Mouse (Mus musculus): Measurements from ENCODE around the gene Six6. TPM values are rescaled to one million over a fixed set of nuclear protein-coding genes. Genes with fewer than 3 reads are reported as not detected.

Six6 gene
- polyA plus RNA-seq, 1 experiment from 2014 or later, result 7.9 TPM

GRCm38 (mm10) chr12:72940822-72941397, 1.2 kb downstream of the Six6 start:
- ATAC-seq (replicated peaks; ENCODE audit: insufficient number of reproducible peaks, low FRiP score, low TSS enrichment, low read depth) (no peak), DNase-seq (ENCODE audit: low spot score) (peak; percentile 27)
- peak overlapping the region; percentile 22 for H3K4me3 ChIP-seq (ENCODE audit: low read depth, low read length)
- H3K9me3 ChIP-seq (replicated peaks; ENCODE audit: control insufficient read depth, low read length), result no peaks in the 10 kb centered on the region
- WGBS, result under 1% methylated on average over 11 of the region's 11 CpGs
- H3K27ac ChIP-seq (replicated peaks; ENCODE audit: low read depth, low read length), result no peak overlapping the region
- peaks cover 62% of the 10 kb centered on the region for H3K27me3 ChIP-seq (ENCODE audit: control insufficient read depth, insufficient read depth, low read length)
- H3K9ac ChIP-seq (replicated peaks; ENCODE audit: low read length), result no peak overlapping the region; the same call in 1 of the 2 replicates
- no peaks in the 10 kb centered on the region for H3K36me3 ChIP-seq (replicated peaks; ENCODE audit: control insufficient read depth, insufficient read depth, low read depth, low read length)
- H3K4me2 ChIP-seq (ENCODE audit: low read depth, low read length), result no peak overlapping the region
- H3K4me1 ChIP-seq (ENCODE audit: control insufficient read depth, insufficient read depth, low read length), result peaks cover 5% of the 10 kb centered on the region; the same call in 1 of the 2 replicates

DNA sequence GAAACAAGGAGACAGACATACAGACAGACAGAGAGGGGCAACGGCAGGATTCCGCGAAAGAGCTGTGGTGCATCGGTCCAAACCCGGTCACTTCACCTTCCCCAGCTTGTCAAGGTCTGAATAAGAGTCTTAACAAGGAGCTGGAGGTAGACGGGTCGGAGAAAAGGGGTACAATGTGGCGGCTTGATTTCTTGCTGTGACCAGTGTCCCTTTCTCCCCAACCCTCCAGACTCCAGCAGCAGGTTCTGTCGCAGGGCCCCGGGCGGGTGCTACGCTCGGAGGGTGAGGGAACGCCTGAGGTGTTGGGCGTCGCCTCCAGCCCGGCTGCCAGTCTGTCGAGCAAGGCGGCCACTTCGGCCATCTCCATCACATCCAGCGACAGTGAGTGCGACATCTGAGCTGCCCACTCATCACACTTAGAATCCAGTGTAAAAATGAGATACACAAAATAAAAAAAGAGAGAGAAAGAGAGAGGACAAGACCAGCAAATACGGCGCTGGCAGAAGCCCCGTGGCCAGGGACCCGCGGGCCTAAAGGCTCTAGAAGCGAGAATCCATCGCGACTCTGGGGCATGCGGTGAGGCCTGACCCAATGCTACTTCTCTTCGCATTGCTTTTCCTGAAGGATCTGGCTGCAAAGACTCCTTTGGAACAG, 1.8 kb downstream of the Six6 start:
- DNase-seq (ENCODE audit: low spot score), result peak; percentile 50
- Histone ChIP-seq H3K27me3 (ENCODE audit: control insufficient read depth, insufficient read depth, low read length) (peaks cover 63% of the 10 kb centered on the region), H3K36me3 (replicated peaks; ENCODE audit: control insufficient read depth, insufficient read depth, low read depth, low read length) (no peaks in the 10 kb centered on the region), H3K27ac (replicated peaks; ENCODE audit: low read depth, low read length) (no peak overlapping the region), H3K4me2 (ENCODE audit: low read depth, low read length) (no peak overlapping the region), H3K9ac (replicated peaks; ENCODE audit: low read length) (peak overlapping the region; percentile 32; the same call in 1 of the 2 replicates), H3K4me3 (ENCODE audit: low read depth, low read length) (peak overlapping the region; percentile 17), H3K4me1 (ENCODE audit: control insufficient read depth, insufficient read depth, low read length) (peaks cover 5% of the 10 kb centered on the region; the same call in 1 of the 2 replicates), H3K9me3 (replicated peaks; ENCODE audit: control insufficient read depth, low read length) (no peaks in the 10 kb centered on the region)
- no peak for ATAC-seq (replicated peaks; ENCODE audit: insufficient number of reproducible peaks, low FRiP score, low TSS enrichment, low read depth)
- under 1% methylated on average over 32 of the region's 32 CpGs for WGBS

- Histone ChIP-seq H3K27me3 (ENCODE audit: control insufficient read depth, insufficient read depth, low read length) (peaks cover 64% of the 10 kb centered on the region), H3K9ac (replicated peaks; ENCODE audit: low read length) (no peak overlapping the region), H3K36me3 (replicated peaks; ENCODE audit: control insufficient read depth, insufficient read depth, low read depth, low read length) (no peaks in the 10 kb centered on the region), H3K4me2 (ENCODE audit: low read depth, low read length) (no peak overlapping the region), H3K27ac (replicated peaks; ENCODE audit: low read depth, low read length) (no peak overlapping the region), H3K4me1 (ENCODE audit: control insufficient read depth, insufficient read depth, low read length) (peaks cover 5% of the 10 kb centered on the region; the same call in 1 of the 2 replicates), H3K9me3 (replicated peaks; ENCODE audit: control insufficient read depth, low read length) (no peaks in the 10 kb centered on the region), H3K4me3 (ENCODE audit: low read depth, low read length) (no peak overlapping the region)
- WGBS, result 19% methylated on average over 6 of the region's 6 CpGs
- no peak for ATAC-seq (replicated peaks; ENCODE audit: insufficient number of reproducible peaks, low FRiP score, low TSS enrichment, low read depth)
- no peak for DNase-seq (ENCODE audit: low spot score)
Measured at GRCm38 (mm10) chr12:72942171-72942570, 2.5 kb downstream of the Six6 start.

DNA sequence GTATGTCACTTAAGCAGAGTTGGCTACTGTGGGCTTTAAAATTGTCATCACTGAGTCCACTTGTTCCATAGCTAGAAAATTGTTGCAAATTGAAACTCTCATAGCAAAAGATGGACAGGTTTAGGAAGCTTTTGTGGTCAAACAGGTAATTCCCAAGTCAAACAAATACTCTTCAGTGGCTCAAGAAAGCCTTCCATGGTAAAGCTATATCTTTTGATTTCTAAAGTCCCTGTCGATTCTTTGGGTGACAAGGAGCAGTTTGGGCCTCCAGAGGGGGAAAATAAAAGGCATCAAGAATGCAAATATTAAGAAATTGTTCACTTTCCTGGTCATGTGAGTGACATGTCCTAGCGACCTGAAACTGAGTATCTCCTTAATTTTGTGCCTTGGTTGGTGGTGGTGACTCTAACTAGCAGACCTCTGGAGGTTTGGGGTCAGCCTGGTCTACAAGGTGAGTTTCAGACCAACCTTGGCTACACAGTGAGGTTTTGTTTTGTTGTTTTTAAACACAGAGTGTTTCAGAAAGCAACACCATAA, 4.0 kb downstream of the Six6 start:
- no peak for ATAC-seq (replicated peaks; ENCODE audit: insufficient number of reproducible peaks, low FRiP score, low TSS enrichment, low read depth)
- no peaks in the 10 kb centered on the region for H3K9me3 ChIP-seq (replicated peaks; ENCODE audit: control insufficient read depth, low read length)
- H3K4me3 ChIP-seq (ENCODE audit: low read depth, low read length), result no peak overlapping the region
- H3K36me3 ChIP-seq (replicated peaks; ENCODE audit: control insufficient read depth, insufficient read depth, low read depth, low read length), result no peaks in the 10 kb centered on the region
- H3K27me3 ChIP-seq (ENCODE audit: control insufficient read depth, insufficient read depth, low read length), result peaks cover 61% of the 10 kb centered on the region
- peaks cover 5% of the 10 kb centered on the region; the same call in 1 of the 2 replicates for H3K4me1 ChIP-seq (ENCODE audit: control insufficient read depth, insufficient read depth, low read length)
- H3K9ac ChIP-seq (replicated peaks; ENCODE audit: low read length), result no peak overlapping the region
- H3K4me2 ChIP-seq (ENCODE audit: low read depth, low read length), result no peak overlapping the region
- 8% methylated on average over 2 of the region's 2 CpGs for WGBS
- no peak for DNase-seq (ENCODE audit: low spot score)
- H3K27ac ChIP-seq (replicated peaks; ENCODE audit: low read depth, low read length), result no peak overlapping the region

DNA sequence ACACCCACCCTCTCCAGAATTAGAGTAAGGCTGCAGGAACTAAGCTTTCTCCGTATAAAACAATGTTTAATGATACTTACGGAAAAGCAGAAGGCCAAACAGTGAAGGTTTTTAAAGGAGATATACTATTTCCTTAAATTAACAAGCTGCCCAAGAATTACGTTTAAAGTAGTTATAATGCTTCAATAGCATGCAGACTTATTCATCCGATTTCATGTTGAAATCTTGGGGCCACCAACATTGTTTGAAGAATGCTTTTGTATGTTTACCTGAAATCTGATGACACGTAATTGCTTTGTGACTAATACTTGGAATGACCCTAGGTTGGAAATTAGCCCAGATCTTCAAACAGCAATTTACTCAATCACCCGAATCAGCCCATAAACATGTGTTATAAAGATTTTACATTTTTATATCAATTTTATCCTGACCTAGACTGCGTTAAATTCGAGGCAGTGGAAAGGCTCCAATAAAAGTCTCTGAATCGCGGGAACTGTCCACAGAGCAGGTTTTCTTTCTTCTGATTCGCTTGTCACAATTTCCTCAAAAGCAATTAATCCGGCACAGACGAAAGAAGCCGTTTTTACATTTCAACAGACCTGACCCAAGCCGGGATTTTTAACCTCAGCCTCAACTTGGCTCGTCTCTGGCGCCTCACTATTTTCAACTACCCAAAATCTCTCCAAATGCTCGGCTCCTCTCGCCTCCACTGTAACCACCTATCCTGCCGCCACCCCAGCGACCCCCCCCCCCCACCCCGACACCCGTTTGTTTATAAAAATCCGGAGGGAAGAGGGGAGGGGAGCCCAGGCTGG, 4.9 kb downstream of the Six6 start:
- ATAC-seq (replicated peaks; ENCODE audit: insufficient number of reproducible peaks, low FRiP score, low TSS enrichment, low read depth), result no peak
- DNase-seq (ENCODE audit: low spot score), result peak; percentile 40
- WGBS, result under 1% methylated on average over 21 of the region's 24 CpGs
- H3K4me1 ChIP-seq (ENCODE audit: control insufficient read depth, insufficient read depth, low read length), result peaks cover 5% of the 10 kb centered on the region; the same call in 1 of the 2 replicates
- H3K4me3 ChIP-seq (ENCODE audit: low read depth, low read length), result peak overlapping the region; percentile 44
- no peaks in the 10 kb centered on the region for H3K36me3 ChIP-seq (replicated peaks; ENCODE audit: control insufficient read depth, insufficient read depth, low read depth, low read length)
- no peak overlapping the region for H3K9ac ChIP-seq (replicated peaks; ENCODE audit: low read length)
- peak overlapping the region; percentile 74 for H3K4me2 ChIP-seq (ENCODE audit: low read depth, low read length)
- peaks cover 52% of the 10 kb centered on the region for H3K27me3 ChIP-seq (ENCODE audit: control insufficient read depth, insufficient read depth, low read length)
- no peak overlapping the region for H3K27ac ChIP-seq (replicated peaks; ENCODE audit: low read depth, low read length)
- no peaks in the 10 kb centered on the region for H3K9me3 ChIP-seq (replicated peaks; ENCODE audit: control insufficient read depth, low read length)

DNA sequence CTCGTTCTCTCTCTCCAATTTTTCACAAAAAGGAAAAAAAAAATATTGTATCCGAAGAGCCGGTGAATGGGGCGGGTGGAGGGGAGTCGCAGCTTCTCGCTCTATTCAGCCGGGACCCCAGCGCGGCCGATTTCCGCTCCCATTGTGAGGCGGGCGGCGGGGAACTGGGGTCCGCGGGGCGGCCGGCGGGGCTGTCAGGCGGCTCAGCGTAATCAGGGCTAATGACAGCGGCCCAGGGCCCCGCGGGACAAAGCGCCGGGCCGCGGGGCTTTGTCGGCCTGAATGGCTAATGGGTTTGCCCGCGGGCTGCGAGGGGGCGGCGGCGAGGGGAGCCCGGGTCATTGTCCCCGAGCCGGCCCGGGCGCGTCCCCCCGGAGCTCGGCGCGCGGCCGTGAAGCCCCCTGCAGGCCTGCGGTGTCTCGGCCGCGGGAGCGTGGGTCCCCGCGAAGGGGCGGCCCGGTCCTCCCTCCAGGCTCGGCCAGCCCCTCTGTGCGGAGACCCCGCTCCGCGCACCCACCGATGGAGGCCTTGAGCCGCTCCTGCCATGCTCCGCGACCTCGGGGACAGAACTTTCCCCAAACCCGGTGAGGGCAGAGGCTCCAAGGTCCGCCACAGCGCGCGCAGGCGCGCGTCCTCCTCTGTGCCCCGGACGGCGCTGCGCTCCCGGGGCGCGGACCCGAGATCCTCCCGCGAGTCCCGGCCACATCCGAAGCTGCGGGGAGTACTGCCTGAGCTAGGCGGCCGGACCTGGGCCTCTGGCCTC, 5.8 kb downstream of the Six6 start:
- under 1% methylated on average over 70 of the region's 89 CpGs for WGBS

DNA sequence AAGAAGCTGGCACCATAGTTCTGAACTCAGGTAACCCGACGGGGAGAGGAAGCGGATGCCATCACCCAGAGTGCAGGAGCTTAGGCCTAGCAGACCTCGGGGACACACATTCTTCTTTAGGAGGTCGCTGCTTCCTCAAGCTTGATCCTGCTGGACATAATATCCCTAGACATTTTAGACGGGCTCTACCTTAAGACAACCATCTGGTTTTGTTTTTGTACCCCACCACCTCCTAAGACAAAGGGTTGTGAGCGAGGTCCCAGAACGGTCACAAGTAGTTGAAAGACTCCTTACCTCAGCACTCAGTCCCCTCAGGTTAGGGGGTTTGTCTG, 6.3 kb downstream of the Six6 start:
- 4% methylated on average over 8 of the region's 8 CpGs for WGBS
- Histone ChIP-seq H3K36me3 (replicated peaks; ENCODE audit: control insufficient read depth, insufficient read depth, low read depth, low read length) (no peaks in the 10 kb centered on the region), H3K4me1 (ENCODE audit: control insufficient read depth, insufficient read depth, low read length) (0 out of 2 replicates have a peak, but pooled peaks cover 5% of the 10 kb centered on the region), H3K27me3 (ENCODE audit: control insufficient read depth, insufficient read depth, low read length) (peaks cover 40% of the 10 kb centered on the region), H3K9me3 (replicated peaks; ENCODE audit: control insufficient read depth, low read length) (no peaks in the 10 kb centered on the region), H3K9ac (replicated peaks; ENCODE audit: low read length) (peak overlapping the region; percentile 56), H3K27ac (replicated peaks; ENCODE audit: low read depth, low read length) (0 out of 2 replicates have a peak overlapping the region, but pooled peaks have one; percentile 28), H3K4me2 (ENCODE audit: low read depth, low read length) (peak overlapping the region; percentile 74), H3K4me3 (ENCODE audit: low read depth, low read length) (peak overlapping the region; percentile 44)
- ATAC-seq (replicated peaks; ENCODE audit: insufficient number of reproducible peaks, low FRiP score, low TSS enrichment, low read depth) (peak; percentile 29; the same call in 1 of the 2 replicates), DNase-seq (ENCODE audit: low spot score) (peak; percentile 43)

More for the DNA sequence above, 5.8 kb downstream of the Six6 start:
- DNase-seq (ENCODE audit: low spot score), result peak; percentile 62
- H3K27ac ChIP-seq (replicated peaks; ENCODE audit: low read depth, low read length), result peak overlapping the region; percentile 28; the same call in 1 of the 2 replicates
- peak overlapping the region; percentile 56 for H3K9ac ChIP-seq (replicated peaks; ENCODE audit: low read length)
- ATAC-seq (replicated peaks; ENCODE audit: insufficient number of reproducible peaks, low FRiP score, low TSS enrichment, low read depth), result peak; percentile 78
- peaks cover 43% of the 10 kb centered on the region for H3K27me3 ChIP-seq (ENCODE audit: control insufficient read depth, insufficient read depth, low read length)
- H3K4me1 ChIP-seq (ENCODE audit: control insufficient read depth, insufficient read depth, low read length), result 0 out of 2 replicates have a peak, but pooled peaks cover 5% of the 10 kb centered on the region
- no peaks in the 10 kb centered on the region for H3K9me3 ChIP-seq (replicated peaks; ENCODE audit: control insufficient read depth, low read length)
- peak overlapping the region; percentile 44 for H3K4me3 ChIP-seq (ENCODE audit: low read depth, low read length)
- H3K4me2 ChIP-seq (ENCODE audit: low read depth, low read length), result peak overlapping the region; percentile 74
- H3K36me3 ChIP-seq (replicated peaks; ENCODE audit: control insufficient read depth, insufficient read depth, low read depth, low read length), result no peaks in the 10 kb centered on the region

All from embryonic facial prominence, embryonic 11.5 days (tissue).